9 mouse cellular contexts compared by ENCODE assay signal in the genomic region with DNA sequence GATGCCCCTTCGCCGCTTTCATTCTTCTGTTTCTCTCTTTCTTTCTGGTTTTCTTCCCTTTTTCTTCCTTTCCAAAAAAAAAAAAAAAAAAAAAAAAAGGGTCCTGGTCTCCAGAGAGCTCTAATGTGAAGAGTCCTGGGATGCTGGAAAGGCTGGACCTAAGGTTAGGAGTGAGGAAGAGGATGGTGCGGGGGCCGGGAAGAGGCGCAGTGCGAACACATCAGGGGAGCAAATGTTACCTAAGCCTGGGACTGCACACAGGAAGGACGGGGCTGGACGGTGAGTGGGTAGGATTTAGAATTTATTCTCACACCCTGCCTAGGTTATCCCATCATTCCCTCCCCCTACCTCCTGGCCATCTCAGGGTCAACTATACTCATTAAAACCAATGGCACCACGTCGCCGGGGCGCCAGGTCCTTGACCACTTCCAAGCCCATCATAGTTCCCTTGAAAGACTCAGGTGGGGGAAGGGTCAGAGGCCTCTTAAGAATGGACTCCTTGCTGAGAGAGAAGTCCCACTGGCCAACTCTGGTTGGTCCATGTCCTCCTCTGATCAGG. TPM values are rescaled to one million over a fixed set of nuclear protein-coding genes. Genes with fewer than 3 reads are reported as not detected.
DNase-seq lines count a peak whose midpoint lies in the region; ATAC-seq lines count a peak whose summit lies in the region.
"Had no signal": no experiment of that assay in that cellular context is flagged by ENCODE, and none has a peak within 500 bp of the region (broad histone marks: within the 10 kb centered on the region; RNA-seq: fewer than 3 reads in every experiment).

No protein-coding gene starts in this region.

- H3K4me2 ChIP-seq in lung, embryonic 15.5 days = peak overlapping the region; percentile 44
- peak overlapping the region; percentile 36 for H3K4me2 ChIP-seq in limb, embryonic 12.5 days
- H3K4me2 ChIP-seq in stomach, embryonic 15.5 days = peak overlapping the region; percentile 43

- no peak for ATAC-seq in lung, embryonic 15.5 days (ENCODE audit: borderline replicate concordance, extremely low read depth, low FRiP score, low TSS enrichment)
- ATAC-seq in limb, embryonic 12.5 days (ENCODE audit: insufficient number of reproducible peaks, insufficient read depth, low FRiP score, low TSS enrichment, low read depth) = 0 out of 2 replicates have a peak, but pooled peaks have one; percentile 21
- no peak for ATAC-seq in stomach, embryonic 15.5 days (ENCODE audit: insufficient read depth, low FRiP score, low read depth)

- H3K9me3 ChIP-seq in lung, embryonic 15.5 days = no peaks in the 10 kb centered on the region
- H3K9me3 ChIP-seq in limb, embryonic 12.5 days = no peaks in the 10 kb centered on the region
- H3K9me3 ChIP-seq in stomach, embryonic 15.5 days = no peaks in the 10 kb centered on the region

- H3K4me1 ChIP-seq in lung, embryonic 15.5 days = peaks cover 88% of the 10 kb centered on the region
- peaks cover 90% of the 10 kb centered on the region for H3K4me1 ChIP-seq in limb, embryonic 12.5 days (replicated peaks)
- peaks cover 32% of the 10 kb centered on the region for H3K4me1 ChIP-seq in stomach, embryonic 15.5 days

- 43% methylated on average over 12 of the region's 12 CpGs for WGBS in lung, embryonic 15.5 days
- 36% methylated on average over 12 of the region's 12 CpGs for WGBS in limb, embryonic 12.5 days
- 56% methylated on average over 12 of the region's 12 CpGs for whole genome bisulfite sequencing in stomach, embryonic 15.5 days

- no peak overlapping the region for H3K9ac ChIP-seq in lung, embryonic 15.5 days
- no peak overlapping the region for H3K9ac ChIP-seq in limb, embryonic 12.5 days (replicated peaks)
- no peak overlapping the region for H3K9ac ChIP-seq in stomach, embryonic 15.5 days

- no peak overlapping the region for H3K27ac ChIP-seq in lung, embryonic 15.5 days
- H3K27ac ChIP-seq in limb, embryonic 12.5 days = peak overlapping the region; percentile 51
- H3K27ac ChIP-seq in stomach, embryonic 15.5 days = no peak overlapping the region

- no peaks in the 10 kb centered on the region for H3K27me3 ChIP-seq in lung, embryonic 15.5 days
- no peaks in the 10 kb centered on the region for H3K27me3 ChIP-seq in limb, embryonic 12.5 days
- H3K27me3 ChIP-seq in stomach, embryonic 15.5 days (replicated peaks) = no peaks in the 10 kb centered on the region

- H3K4me3 ChIP-seq in lung, embryonic 15.5 days = no peak overlapping the region
- no peak overlapping the region for H3K4me3 ChIP-seq in limb, embryonic 12.5 days (replicated peaks)
- H3K4me3 ChIP-seq in stomach, embryonic 15.5 days (replicated peaks) = no peak overlapping the region

- no peaks in the 10 kb centered on the region for H3K36me3 ChIP-seq in lung, embryonic 15.5 days
- H3K36me3 ChIP-seq in limb, embryonic 12.5 days = peaks cover 28% of the 10 kb centered on the region
- H3K36me3 ChIP-seq in stomach, embryonic 15.5 days = no peaks in the 10 kb centered on the region

- DNase-seq in cerebellum, adult 11-12 months = peak; percentile 44
- DNase-seq in cerebellum, adult 9-10 months = no peak
- no peak for DNase-seq in lung, postnatal 14 days
- no peak for DNase-seq in ovary, adult 18-20 months (ENCODE audit: low spot score)
- no peak for DNase-seq in spleen, postnatal 14 days (ENCODE audit: low spot score in 2 of 2)
- DNase-seq: thymus, postnatal 36 days had no signal

RNA-seq across cellular contexts. Expression of a gene that starts 27.4 kb away (rescaled TPM):
- polyA plus RNA-seq in lung, embryonic 15.5 days (2015; fragmentation: Nextera tagmentation; extraction: Ambion mirVana) = 29.2 and 29.9 TPM in 2 replicates
- polyA plus RNA-seq in limb, embryonic 12.5 days (2016; fragmentation: Nextera tagmentation; extraction: Ambion mirVana) = 43.1 and 50.8 TPM in 2 replicates
- 12.6 and 14.0 TPM in 2 replicates for polyA plus RNA-seq in stomach, embryonic 15.5 days (2015; fragmentation: Nextera tagmentation; extraction: Ambion mirVana)
